ENCODE assay signal across 13 mouse cellular contexts in genomic region chr1:128398738-128399445, GRCm38 (mm10). TPM values are rescaled to one million over a fixed set of nuclear protein-coding genes. Genes with fewer than 3 reads are reported as not detected.
DNase-seq lines count a peak whose midpoint lies in the region; ATAC-seq and TF ChIP-seq lines count a peak whose summit lies in the region.
"Had no signal": no experiment of that assay in that cellular context is flagged by ENCODE, and none has a peak within 500 bp of the region (broad histone marks: within the 10 kb centered on the region; RNA-seq: fewer than 3 reads in every experiment).

No protein-coding gene starts in this region.

- no peak overlapping the region for H3K27ac ChIP-seq in MEL (ENCODE audit: control insufficient read depth, low read depth, low read length)
- H3K27ac ChIP-seq: embryonic facial prominence, embryonic 13.5 days; heart, embryonic 10.5 days; left cerebral cortex, adult 2 months had no signal

- DNase-seq in lung, postnatal 36 days, result peak; percentile 22
- no peak for DNase-seq in lung, postnatal 14 days
- DNase-seq in MEL (ENCODE audit: low read depth, low spot score), result peak; percentile 66
- no peak for DNase-seq in spleen, postnatal 14 days (ENCODE audit: low spot score in 2 of 2)
- no peak for DNase-seq in frontal cortex, postnatal 36 days (ENCODE audit: low spot score in 2 of 2)
- DNase-seq: cerebellum, adult 11-12 months; liver had no signal

- H3K9ac ChIP-seq in MEL (ENCODE audit: control insufficient read depth, low read depth, low read length, poor library complexity, severe bottlenecking), result no peak overlapping the region
- H3K9ac ChIP-seq: embryonic facial prominence, embryonic 13.5 days had no signal

- no peak for TF ChIP-seq RAD21 in MEL (IDR thresholded peaks at IDR 0.05; ENCODE audit: low read depth, low read length)

- no peaks in the 10 kb centered on the region for H3K27me3 ChIP-seq in MEL (ENCODE audit: control insufficient read depth in 1 of 2, insufficient read depth in 2 of 2, low read length in 2 of 2)
- no peaks in the 10 kb centered on the region for H3K27me3 ChIP-seq in myocyte (ENCODE audit: control insufficient read depth, insufficient read depth, insufficient read length)
- H3K27me3 ChIP-seq: embryonic facial prominence, embryonic 13.5 days had no signal

- peak; percentile 58 to 90 for TF ChIP-seq EP300 in MEL (IDR thresholded peaks at IDR 0.05; ENCODE audit: low read depth in 1 of 2, low read length in 2 of 2)

- ATAC-seq in common myeloid progenitor, adult 5-6 weeks (replicated peaks; ENCODE audit: low read depth, poor library complexity, severe bottlenecking), result peak; percentile 76
- no peak for ATAC-seq in granulocyte monocyte progenitor cell, adult 5-6 weeks (replicated peaks; ENCODE audit: poor library complexity, severe bottlenecking)

- H3ac ChIP-seq in myocyte (ENCODE audit: control insufficient read depth, insufficient read length), result no peak overlapping the region

- no peak overlapping the region for H3K4me3 ChIP-seq in MEL (ENCODE audit: control insufficient read depth in 1 of 2, insufficient read depth in 1 of 2, low read depth in 2 of 2, low read length in 2 of 2)
- no peak overlapping the region for H3K4me3 ChIP-seq in myocyte
- H3K4me3 ChIP-seq: embryonic facial prominence, embryonic 13.5 days; heart, embryonic 10.5 days; left cerebral cortex, adult 2 months had no signal

- H3K36me3 ChIP-seq in MEL (ENCODE audit: control insufficient read depth in 1 of 2, insufficient read depth in 2 of 2, low read length in 2 of 2), result peaks cover 18 to 37% of the 10 kb centered on the region in 2 experiments
- H3K36me3 ChIP-seq in myocyte (ENCODE audit: control insufficient read depth, insufficient read depth), result peaks cover 48% of the 10 kb centered on the region

- H3K79me2 ChIP-seq in MEL (ENCODE audit: control insufficient read depth, insufficient read depth, low read length, poor library complexity) (no peaks in the 10 kb centered on the region), myocyte (ENCODE audit: control insufficient read depth, insufficient read depth) (peaks cover 10% of the 10 kb centered on the region)

- H3K9me3 ChIP-seq in MEL (replicated peaks; ENCODE audit: insufficient read depth, low read length), result no peaks in the 10 kb centered on the region
- H3K9me3 ChIP-seq: embryonic facial prominence, embryonic 13.5 days; heart, embryonic 10.5 days had no signal

- TF ChIP-seq CTCF in MEL (IDR thresholded peaks at IDR 0.05 in 2 of 3, conservative IDR thresholded peaks at IDR 0.05 in 1 of 3; ENCODE audit: control insufficient read depth in 1 of 3, insufficient read depth in 1 of 3, low read depth in 2 of 3, low read length in 3 of 3, poor library complexity in 1 of 3, severe bottlenecking in 1 of 3), result no peak

- H3K4me1 ChIP-seq in MEL (ENCODE audit: control insufficient read depth in 1 of 2, insufficient read depth in 2 of 2, low read length in 2 of 2), result peaks cover 0 to 3% of the 10 kb centered on the region in 2 experiments; a peak in 1 of 4 replicates
- H3K4me1 ChIP-seq: embryonic facial prominence, embryonic 13.5 days; heart, embryonic 10.5 days had no signal

- TF ChIP-seq POLR2A in MEL (IDR thresholded peaks at IDR 0.05; ENCODE audit: control insufficient read depth in 1 of 2, insufficient read depth in 1 of 2, low read depth in 1 of 2, low read length in 2 of 2, poor library complexity in 1 of 2), result no peak
- no peak for TF ChIP-seq POLR2A in myocyte (IDR thresholded peaks at IDR 0.05; ENCODE audit: insufficient read length, low read depth)

- H3K4me2 ChIP-seq in myocyte (ENCODE audit: low read depth), result peak overlapping the region; percentile 71
- H3K4me2 ChIP-seq: embryonic facial prominence, embryonic 13.5 days had no signal

TF ChIP-seq in MEL, 35 proteins besides CTCF, POLR2A, EP300 and RAD21:
- TF ChIP-seq MYC (IDR thresholded peaks at IDR 0.05; ENCODE audit: low read depth, low read length), result no peak
- peak; percentile 52 for TF ChIP-seq SIN3A (IDR thresholded peaks at IDR 0.05; ENCODE audit: low read length)
- TF ChIP-seq ETS1 (IDR thresholded peaks at IDR 0.05; ENCODE audit: low read depth, low read length), result peak; percentile 87
- no peak for TF ChIP-seq KAT2A (conservative IDR thresholded peaks at IDR 0.05; ENCODE audit: low read depth, low read length)
- TF ChIP-seq JUND (IDR thresholded peaks at IDR 0.05; ENCODE audit: low read depth, low read length), result peak; percentile 86; the same call in 1 of the 2 replicates
- peak; percentile 71 for TF ChIP-seq RCOR1 (IDR thresholded peaks at IDR 0.05; ENCODE audit: low read depth, low read length)
- peak; percentile 71; the same call in 1 of the 2 replicates for TF ChIP-seq GATA1 (IDR thresholded peaks at IDR 0.05; ENCODE audit: low read depth, low read length)

TF ChIP-seq in myocyte, 11 proteins besides CTCF, POLR2A, EP300 and RAD21:
- TF ChIP-seq REST (IDR thresholded peaks at IDR 0.05; ENCODE audit: insufficient read depth, insufficient read length) (no peak), MYOD1 (IDR thresholded peaks at IDR 0.05; ENCODE audit: control insufficient read depth in 1 of 3, insufficient read length in 2 of 3, low read depth in 2 of 3) (peak in 1 of 3 experiments; percentile 22)

RNA-seq across cellular contexts. Expression of gene Dars, which starts 18.3 kb away (rescaled TPM):
- total RNA-seq in MEL (2012; rRNA removed), result 95.2 and 104 TPM in 2 replicates
- polyA plus RNA-seq in MEL (2012; ENCODE audit: insufficient read depth in 1 of 2, insufficient read length in 2 of 2, low read depth in 1 of 2, low replicate concordance in 2 of 2, missing spikeins in 1 of 2), result 100 to 1,000 TPM in 1 of 2 experiments, not detected in 1; 104 TPM
- total RNA-seq in common myeloid progenitor, adult 5-6 weeks (2017), result 292 TPM in 2 replicates
- 63.2 TPM for polyA plus RNA-seq in myocyte (2012; fragmentation: generic; extraction: Trizol)
- total RNA-seq in granulocyte monocyte progenitor cell, adult 5-6 weeks (2014; fragmentation: Nextera tagmentation), result 170 and 189 TPM in 2 replicates
- 304 and 334 TPM in 2 replicates for total RNA-seq in granulocyte monocyte progenitor cell, adult 5-6 weeks (2017)

RNA-seq across cellular contexts. Expression of gene Mcm6, which starts 39.4 kb away (rescaled TPM):
- total RNA-seq in MEL (2012; rRNA removed), result 202 and 218 TPM in 2 replicates
- polyA plus RNA-seq in MEL (2012; ENCODE audit: insufficient read depth in 1 of 2, insufficient read length in 2 of 2, low read depth in 1 of 2, low replicate concordance in 2 of 2, missing spikeins in 1 of 2) (100 to 1,000 TPM; 234 to 850 TPM), myocyte (2012; fragmentation: generic; extraction: Trizol) (27.0 TPM)
- total RNA-seq in common myeloid progenitor, adult 5-6 weeks (2017), result 502 and 518 TPM in 2 replicates
- total RNA-seq in granulocyte monocyte progenitor cell, adult 5-6 weeks (2014; fragmentation: Nextera tagmentation), result 378 and 386 TPM in 2 replicates
- 431 and 449 TPM in 2 replicates for total RNA-seq in granulocyte monocyte progenitor cell, adult 5-6 weeks (2017)

Comparison
In these comparisons a context has a peak if more than half of its experiments do, and no peak if none do; other contexts are left out.
1. DNase-seq: peak in lung, postnatal 36 days (single experiment) and MEL (single experiment); none in lung, postnatal 14 days (single experiment), spleen, postnatal 14 days (0 of 2) and frontal cortex, postnatal 36 days (0 of 2).